Comparison of ENCODE assay signal across 23 mouse cellular contexts in the genomic region with DNA sequence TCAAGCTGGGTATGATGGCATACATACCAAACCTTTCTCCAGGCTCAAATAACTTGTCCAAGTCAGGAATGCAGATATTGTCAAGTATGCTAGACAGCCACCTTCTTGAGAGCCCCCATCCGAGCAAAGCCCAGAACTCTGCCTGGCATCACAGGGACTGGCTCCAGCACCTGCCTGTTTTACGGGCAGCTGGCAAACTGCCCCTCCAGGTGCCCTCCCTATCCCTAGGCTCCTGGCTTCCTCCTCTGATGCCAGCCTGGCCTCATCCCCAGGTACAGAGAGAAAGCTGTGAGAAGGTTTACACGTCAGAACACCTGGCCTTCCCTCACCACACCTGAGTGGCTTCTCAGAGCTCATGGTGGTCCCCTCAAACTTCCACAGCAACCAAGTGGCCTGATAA.
"Had no signal": no experiment of that assay in that cellular context is flagged by ENCODE, and none has a peak within 500 bp of the region (broad histone marks: within the 10 kb centered on the region; RNA-seq: fewer than 3 reads in every experiment).

No protein-coding gene starts in this region.

- H3K9me3 ChIP-seq: heart, embryonic 12.5 days; hindbrain, embryonic 10.5 days; hindbrain, embryonic 12.5 days; intestine, embryonic 15.5 days; limb, embryonic 13.5 days; limb, embryonic 15.5 days had no signal

- DNase-seq: gastrocnemius, adult 2 months; gastrocnemius, postnatal 10 days; gastrocnemius, postnatal 25 days; heart, adult 2 months; heart, postnatal 10 days; heart, postnatal 4 days; kidney, adult 18-20 months; kidney, adult 8-10 months; kidney, postnatal 10 days; kidney, postnatal 25 days; kidney, postnatal 4 days; left cerebral cortex, postnatal 4 days had no signal

- H3K27me3 ChIP-seq: heart, embryonic 12.5 days; hindbrain, embryonic 12.5 days; intestine, embryonic 15.5 days; limb, embryonic 13.5 days; limb, embryonic 15.5 days had no signal

- ATAC-seq: hindbrain, embryonic 16.5 days; inflammation-experienced regulatory T-cells, adult 6 months; intestine, embryonic 15.5 days; intestine, postnatal 0 days had no signal

- H3K4me2 ChIP-seq: heart, embryonic 12.5 days; hindbrain, embryonic 12.5 days; hindbrain, embryonic 14.5 days; intestine, embryonic 15.5 days; limb, embryonic 13.5 days; limb, embryonic 15.5 days had no signal

- H3K9ac ChIP-seq: heart, embryonic 12.5 days; hindbrain, embryonic 12.5 days; hindbrain, embryonic 14.5 days; intestine, embryonic 15.5 days; limb, embryonic 13.5 days; limb, embryonic 15.5 days had no signal

- H3K4me3 ChIP-seq: gastrocnemius, adult 2 months; heart, adult 2 months; heart, embryonic 12.5 days; hindbrain, embryonic 10.5 days; hindbrain, embryonic 12.5 days; intestine, embryonic 15.5 days; layer of hippocampus, adult 2 months; limb, embryonic 13.5 days; limb, embryonic 15.5 days had no signal

- H3K27ac ChIP-seq: gastrocnemius, adult 2 months; heart, adult 2 months; hindbrain, embryonic 10.5 days; hindbrain, embryonic 12.5 days; hindbrain, embryonic 14.5 days; intestine, embryonic 15.5 days; layer of hippocampus, adult 2 months; limb, embryonic 13.5 days; limb, embryonic 15.5 days had no signal

- H3K36me3 ChIP-seq: heart, embryonic 12.5 days; hindbrain, embryonic 10.5 days; hindbrain, embryonic 12.5 days; intestine, embryonic 15.5 days; limb, embryonic 13.5 days; limb, embryonic 15.5 days had no signal

- H3K4me1 ChIP-seq: heart, embryonic 12.5 days; hindbrain, embryonic 12.5 days had no signal
